In the genomic region with DNA sequence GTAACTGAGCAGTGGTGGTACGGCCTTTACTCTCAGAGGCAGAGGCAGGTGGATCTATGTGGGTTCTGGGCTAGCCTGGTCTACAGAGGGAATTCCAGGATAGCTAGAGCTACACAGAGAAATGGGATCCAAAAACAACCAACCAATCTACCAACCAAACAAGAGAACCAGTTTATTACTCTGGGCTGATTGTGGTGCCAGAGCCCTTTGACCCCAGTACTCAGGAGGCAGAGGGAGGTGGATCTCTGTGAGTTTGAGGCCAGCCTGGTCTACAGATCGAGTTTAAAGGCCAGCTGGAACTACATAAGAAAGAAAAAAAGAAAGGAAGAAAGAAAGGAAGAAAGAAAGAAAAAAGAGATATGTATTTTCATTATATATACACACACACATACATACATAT, we compare ENCODE assay signal across 35 mouse cellular contexts. TPM values are rescaled to one million over a fixed set of nuclear protein-coding genes. Genes with fewer than 3 reads are reported as not detected.
"Had no signal": no experiment of that assay in that cellular context is flagged by ENCODE, and none has a peak within 500 bp of the region (broad histone marks: within the 10 kb centered on the region; RNA-seq: fewer than 3 reads in every experiment).

No protein-coding gene starts in this region.

- DNase-seq: forebrain, postnatal 0 days; gastrocnemius, postnatal 14 days; gastrocnemius, postnatal 36 days; heart, adult 11 months; heart, adult 2 months; heart, postnatal 10 days; heart, postnatal 4 days; kidney, adult 18-20 months; kidney, postnatal 10 days; kidney, postnatal 25 days; kidney, postnatal 4 days; liver had no signal

- ATAC-seq: forebrain, postnatal 0 days; hindbrain, embryonic 16.5 days; inflammation-experienced regulatory T-cells, adult 6 months; intestine, embryonic 16.5 days; liver, embryonic 12.5 days had no signal

- H3K4me2 ChIP-seq: heart, embryonic 12.5 days; hindbrain, embryonic 12.5 days; hindbrain, embryonic 14.5 days; limb, embryonic 12.5 days; liver, embryonic 12.5 days had no signal

- H3K9me3 ChIP-seq: heart, embryonic 12.5 days; hindbrain, embryonic 10.5 days; hindbrain, embryonic 12.5 days; limb, embryonic 10.5 days; limb, embryonic 12.5 days; liver, embryonic 12.5 days had no signal

- H3K9ac ChIP-seq: forebrain, postnatal 0 days; heart, embryonic 12.5 days; hindbrain, embryonic 12.5 days; hindbrain, embryonic 14.5 days; limb, embryonic 12.5 days; liver, embryonic 12.5 days had no signal

- H3K36me3 ChIP-seq: heart, embryonic 12.5 days; hindbrain, embryonic 10.5 days; hindbrain, embryonic 12.5 days; limb, embryonic 10.5 days; limb, embryonic 12.5 days; liver, embryonic 12.5 days had no signal

- H3K4me3 ChIP-seq: heart, adult 2 months; heart, embryonic 12.5 days; hindbrain, embryonic 10.5 days; hindbrain, embryonic 12.5 days; layer of hippocampus, adult 2 months; left cerebral cortex, adult 2 months; limb, embryonic 10.5 days; limb, embryonic 12.5 days; liver, embryonic 12.5 days had no signal

- H3K27ac ChIP-seq: heart, adult 2 months; hindbrain, embryonic 10.5 days; hindbrain, embryonic 12.5 days; hindbrain, embryonic 14.5 days; layer of hippocampus, adult 2 months; left cerebral cortex, adult 2 months; limb, embryonic 10.5 days; limb, embryonic 12.5 days; liver, embryonic 12.5 days had no signal

RNA-seq across cellular contexts. Expression of a gene that starts 1.4 kb away (rescaled TPM):
- total RNA-seq: gastrocnemius, adult 18-20 months; gastrocnemius, adult 8-10 months; gastrocnemius, postnatal 14 days; gastrocnemius, postnatal 36 days; heart, postnatal 4 days; layer of hippocampus, adult 2 months; layer of hippocampus, postnatal 10 days; layer of hippocampus, postnatal 25 days; left cerebral cortex, adult 2 months; left cerebral cortex, postnatal 14 days; left cerebral cortex, postnatal 36 days had no signal
- polyA plus RNA-seq: heart, embryonic 14.5 days; hindbrain, embryonic 14.5 days had no signal

RNA-seq across cellular contexts. Expression of a gene that starts 56.6 kb away (rescaled TPM):
- total RNA-seq: gastrocnemius, adult 18-20 months; gastrocnemius, adult 8-10 months; gastrocnemius, postnatal 14 days; gastrocnemius, postnatal 36 days; heart, adult 2 months; heart, postnatal 10 days; heart, postnatal 25 days; heart, postnatal 4 days had no signal
- polyA plus RNA-seq: heart, adult 2 months; heart, embryonic 12.5 days; heart, embryonic 14.5 days; heart, embryonic 16.5 days; inflammation-experienced regulatory T-cells, adult 6 months; kidney, embryonic 14.5 days; kidney, embryonic 16.5 days; limb, embryonic 10.5 days; liver, embryonic 12.5 days had no signal
